Mouse (Mus musculus) kidney, adult 9 months (tissue): ENCODE measurements around the gene Erbb4.
"Not testable (repeated sequence)": the region's sequence is repeated elsewhere in the genome, so short reads cannot be mapped to it uniquely, and the experiment has no call there.

Experiments
- DNase-seq: peaks from one replicate; pipeline ENCODE4 v3.0.0; 2022

The Erbb4 gene

GRCm38 (mm10) chr1:68839352-68839751 lies 268.5 kb downstream of the Erbb4 start:
- no peak for DNase-seq

GRCm38 (mm10) chr1:68834686-68835085 lies 273.2 kb downstream of the Erbb4 start:
- no peak for DNase-seq

GRCm38 (mm10) chr1:68832101-68832500 lies 275.8 kb downstream of the Erbb4 start:
- no peak for DNase-seq

DNA sequence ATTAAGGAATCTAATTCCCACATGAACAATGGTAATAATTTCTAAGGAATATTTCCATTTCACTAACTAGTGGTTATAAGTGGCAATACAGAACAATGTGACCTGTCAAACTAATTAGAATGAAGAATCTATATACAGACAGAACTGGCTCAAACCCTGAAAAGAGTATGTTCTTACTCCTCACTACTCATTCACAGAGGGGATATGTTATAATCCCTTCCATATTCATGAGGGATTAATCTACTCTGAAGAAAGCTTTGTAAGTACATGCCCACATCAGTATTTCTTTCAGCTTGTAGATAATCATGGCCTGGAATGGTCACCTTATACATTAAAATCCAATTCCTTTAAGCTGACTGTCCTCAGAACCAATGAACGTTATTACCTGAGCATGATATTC lies 276.3 kb downstream of the Erbb4 start:
- no peak for DNase-seq

DNA sequence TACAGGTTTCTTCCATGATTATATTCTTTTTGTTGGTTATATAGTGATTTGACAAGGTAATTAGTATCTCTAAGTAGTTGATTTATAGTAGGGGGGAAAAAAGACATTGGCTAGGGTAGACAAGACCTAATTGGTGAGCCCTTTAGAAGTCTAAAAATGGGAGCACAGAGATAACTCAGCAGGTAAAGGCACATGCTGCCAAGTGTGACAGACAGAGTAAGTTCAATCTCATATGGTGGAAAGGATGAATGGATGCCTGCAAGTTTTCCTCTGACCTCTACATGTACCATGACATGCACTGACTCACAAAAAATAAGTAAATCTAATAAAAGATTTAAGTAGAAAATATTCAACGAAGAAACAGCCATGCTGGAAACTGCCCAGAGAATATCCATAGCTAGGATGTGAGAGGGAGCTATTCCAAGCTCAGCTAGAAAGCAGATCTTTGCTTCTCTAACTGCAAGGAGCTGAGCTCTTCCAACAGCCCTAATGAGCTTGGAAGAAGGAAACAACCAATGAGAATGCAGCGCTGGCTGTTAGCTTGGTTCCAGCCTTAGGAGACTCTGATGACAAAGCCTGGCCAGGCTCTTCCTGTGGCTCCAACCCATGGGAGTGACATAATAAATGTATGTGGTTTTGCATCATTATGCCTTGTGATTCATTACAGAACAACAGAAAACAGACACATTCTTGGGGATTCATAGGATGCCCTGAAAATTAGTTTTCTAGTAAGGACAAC lies 277.2 kb downstream of the Erbb4 start:
- DNase-seq, result no peak

DNA sequence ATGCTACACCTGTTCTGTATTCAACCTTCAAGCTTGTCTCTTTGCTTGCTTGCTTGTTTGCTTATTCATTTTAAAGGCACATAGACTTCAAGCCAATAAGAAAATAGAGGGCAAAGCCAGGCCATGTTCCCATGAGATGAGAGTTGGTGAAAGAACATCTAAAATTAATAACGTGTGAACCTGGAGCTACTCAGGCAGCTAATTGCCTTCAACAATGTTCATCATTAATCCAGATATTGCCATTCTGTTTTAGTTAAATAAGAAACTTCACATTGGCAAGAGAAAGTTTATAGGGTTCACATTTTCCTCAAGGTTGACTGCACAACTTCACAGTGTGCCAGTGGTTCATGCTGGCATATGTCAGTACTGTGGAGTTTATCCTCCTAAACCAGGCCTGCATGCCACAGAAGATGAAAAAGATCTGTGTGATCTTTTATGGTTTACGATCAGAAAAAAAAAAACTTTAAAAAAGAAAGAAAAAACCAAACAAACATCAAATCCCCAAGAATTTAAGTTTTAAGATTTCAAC lies 284.7 kb downstream of the Erbb4 start:
- peak; percentile 73 for DNase-seq

- DNase-seq, result no peak
These were observed 301.1 kb downstream of the Erbb4 start for GRCm38 (mm10) chr1:68806711-68807110.

DNA sequence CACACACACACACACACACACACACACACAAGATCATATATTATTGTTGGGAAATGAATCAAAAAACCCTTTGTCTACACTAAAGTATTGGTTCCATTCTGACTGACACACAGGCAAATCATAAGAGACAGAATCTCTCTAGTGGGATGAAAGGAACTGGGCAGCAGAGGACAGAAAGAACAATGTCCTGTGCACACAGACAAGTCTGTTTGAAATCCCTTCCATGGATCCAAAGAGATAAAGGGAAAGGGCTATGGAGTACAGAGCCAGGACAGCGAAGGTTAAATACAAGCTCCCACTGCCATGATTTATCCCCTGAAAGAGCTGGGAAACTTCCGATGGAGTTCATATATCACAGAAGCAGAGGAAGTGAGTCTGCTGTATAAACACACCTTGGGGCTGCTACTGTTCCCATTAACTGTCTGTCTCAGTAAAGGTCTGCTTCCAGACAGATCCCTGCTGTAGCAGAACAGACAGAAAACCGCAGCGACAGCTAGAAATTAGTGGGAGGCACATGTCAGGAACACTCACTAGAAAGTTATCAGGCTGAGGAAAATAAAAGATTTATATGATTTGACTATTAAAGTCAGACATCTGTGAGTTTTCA lies 320.3 kb downstream of the Erbb4 start:
- DNase-seq, result no peak

DNA sequence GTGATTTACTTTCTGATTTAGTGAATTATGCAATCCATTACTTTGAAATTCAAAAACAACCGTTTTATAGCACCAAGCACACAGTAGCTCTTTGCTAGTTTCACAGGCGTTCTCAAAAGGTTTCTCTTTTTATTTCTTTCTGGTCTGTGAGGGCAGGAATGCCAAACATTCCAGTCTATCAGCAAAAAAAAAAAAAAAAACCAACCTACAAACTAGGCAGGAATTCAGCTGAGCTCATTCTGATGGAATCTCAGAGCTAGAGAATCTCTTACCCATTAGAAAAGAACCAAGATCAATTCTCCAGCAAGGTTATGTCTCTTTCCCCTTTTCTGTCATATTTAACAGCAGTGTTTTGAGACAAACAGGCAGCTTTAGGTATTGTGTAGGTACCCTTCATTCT lies 327.2 kb downstream of the Erbb4 start:
- peak; percentile 4 for DNase-seq

GRCm38 (mm10) chr1:68780032-68780431 lies 327.8 kb downstream of the Erbb4 start:
- no peak for DNase-seq

- DNase-seq, result not testable (repeated sequence)
These were observed 341.8 kb downstream of the Erbb4 start for GRCm38 (mm10) chr1:68766095-68766494.

DNA sequence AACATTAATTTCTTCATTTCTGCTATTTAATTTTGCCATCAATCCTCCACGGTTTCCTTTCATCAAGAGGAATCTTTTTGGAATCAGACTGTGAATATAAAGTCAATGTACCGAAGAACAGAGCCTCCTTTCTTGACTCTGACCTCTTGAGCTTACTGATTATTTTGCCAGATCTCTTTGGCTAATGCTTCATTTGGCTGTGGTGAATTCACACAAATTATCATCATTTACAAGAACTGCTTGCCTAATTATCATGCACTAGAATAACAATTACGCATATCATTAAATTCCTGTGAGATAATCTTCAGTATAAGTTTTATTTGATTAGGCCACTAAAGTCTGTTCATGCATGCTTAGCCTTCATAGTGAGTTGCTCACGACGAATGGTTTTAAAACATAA lies 345.4 kb downstream of the Erbb4 start:
- DNase-seq, result no peak

DNA sequence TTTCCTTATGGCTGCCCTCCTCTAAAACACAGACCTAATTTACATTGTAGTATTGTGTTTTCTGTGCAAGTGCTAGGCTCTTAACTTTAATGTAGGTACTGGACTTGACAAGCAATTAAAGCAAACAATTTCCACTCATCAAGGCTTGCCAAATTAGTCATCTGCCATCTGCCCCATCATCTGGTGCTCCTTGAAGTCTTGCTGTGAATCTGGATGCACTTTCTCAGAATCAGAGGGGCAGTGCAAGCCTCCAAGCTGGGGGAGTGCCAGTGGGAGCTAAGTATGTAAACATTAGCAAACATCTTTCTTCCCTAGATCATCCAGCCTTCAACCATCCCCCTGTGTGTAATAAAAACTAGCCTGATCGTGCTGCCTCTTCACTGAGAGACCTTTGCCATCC lies 358.9 kb downstream of the Erbb4 start:
- DNase-seq, result no peak

GRCm38 (mm10) chr1:68681478-68681877 lies 426.4 kb downstream of the Erbb4 start:
- DNase-seq, result no peak

DNA sequence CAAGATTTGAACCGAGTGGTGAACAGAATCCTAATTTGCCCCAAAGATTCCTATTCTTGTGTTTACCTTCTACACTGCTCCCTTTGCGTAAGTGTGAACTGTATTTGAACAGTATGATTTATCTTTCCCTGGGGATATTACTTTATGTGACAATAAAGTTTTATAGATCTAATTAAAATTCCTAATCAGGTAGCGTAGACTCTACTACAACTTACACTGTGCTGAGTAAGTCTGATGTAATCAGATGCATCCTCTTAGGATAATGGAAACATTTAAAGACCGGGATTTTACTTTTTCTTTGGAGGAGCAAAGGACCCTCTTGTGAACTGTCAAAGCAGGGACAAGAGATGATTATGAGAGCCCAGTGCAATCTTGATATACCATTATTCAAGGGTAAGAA lies 433.2 kb downstream of the Erbb4 start:
- no peak for DNase-seq

DNA sequence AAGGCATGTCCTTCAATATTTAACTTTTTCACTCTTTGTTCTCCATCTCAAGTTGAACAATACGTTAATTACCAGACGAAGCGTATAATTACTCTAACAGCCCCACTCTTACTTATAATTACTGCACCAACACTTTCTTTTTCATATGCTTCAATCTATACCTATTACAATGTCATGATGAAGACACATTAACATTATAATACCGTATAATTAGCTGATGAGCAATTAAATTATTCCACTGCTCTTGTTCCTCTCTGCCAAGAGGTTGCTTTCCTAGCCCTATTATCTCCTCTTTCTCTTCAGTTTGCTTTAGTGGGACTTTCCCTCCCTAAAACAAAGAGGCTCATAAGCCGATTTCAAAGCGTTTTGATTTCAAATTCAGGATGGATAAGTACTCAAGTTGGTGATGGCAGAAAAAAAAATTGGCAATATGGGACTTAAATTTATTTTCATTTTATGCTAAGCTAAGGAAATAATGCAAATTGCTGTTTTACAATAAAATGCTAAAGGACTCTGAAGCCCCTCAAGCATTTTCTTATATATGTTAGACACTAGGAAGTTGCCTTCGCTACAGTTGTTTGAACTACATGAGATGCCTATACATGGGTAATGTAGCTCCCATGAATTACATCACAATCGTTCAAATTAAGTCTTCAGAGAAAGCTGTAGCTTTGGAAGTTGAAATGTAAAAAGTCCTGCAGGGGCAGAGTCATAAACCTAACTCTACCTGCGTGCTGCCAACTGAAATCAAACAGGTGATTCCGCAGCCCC lies 440.8 kb downstream of the Erbb4 start:
- no peak for DNase-seq

GRCm38 (mm10) chr1:68590475-68590874 lies 517.4 kb downstream of the Erbb4 start:
- DNase-seq, result no peak

GRCm38 (mm10) chr1:68573851-68574540 lies 533.9 kb downstream of the Erbb4 start:
- no peak for DNase-seq

- no peak for DNase-seq
These were observed 536.9 kb downstream of the Erbb4 start for GRCm38 (mm10) chr1:68570924-68571323.

- no peak for DNase-seq
These were observed 564.9 kb downstream of the Erbb4 start for GRCm38 (mm10) chr1:68542942-68543341.

- no peak for DNase-seq
These were observed 590.0 kb downstream of the Erbb4 start for GRCm38 (mm10) chr1:68517820-68518219.

DNA sequence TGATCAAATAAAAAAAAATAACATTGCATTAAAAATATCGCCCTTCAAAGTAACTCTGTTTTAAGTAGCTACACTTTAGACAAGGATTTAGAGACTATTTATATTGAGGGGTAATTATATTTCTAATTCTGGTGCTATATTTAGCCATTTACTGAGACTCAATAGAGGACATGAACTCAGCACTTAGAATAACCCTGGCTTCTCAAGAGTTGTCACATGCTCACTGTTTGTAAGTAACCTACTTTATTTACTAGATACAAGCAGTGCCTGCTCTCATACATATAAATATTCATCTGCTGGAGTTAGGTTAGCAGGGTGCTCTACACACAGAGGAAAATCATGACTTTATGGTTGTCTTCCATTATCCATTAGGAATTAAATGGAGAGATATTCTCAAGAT lies 604.0 kb downstream of the Erbb4 start:
- no peak for DNase-seq

GRCm38 (mm10) chr1:68501561-68501960 lies 606.3 kb downstream of the Erbb4 start:
- DNase-seq, result peak; percentile 71
